ENCODE assay signal across 8 mouse cellular contexts in genomic region chr4:155150276-155151113, GRCm38 (mm10).
DNase-seq lines count a peak whose midpoint lies in the region; ATAC-seq and TF ChIP-seq lines count a peak whose summit lies in the region.

No protein-coding gene starts in this region.

- 0 out of 2 replicates have a peak, but pooled peaks have one; percentile 44 for TF ChIP-seq POLR2A in small intestine, adult 2 months (IDR thresholded peaks at IDR 0.05; ENCODE audit: low read depth, low read length)

- H3K27me3 ChIP-seq in intestine, embryonic 14.5 days (replicated peaks; ENCODE audit: control insufficient read depth, insufficient read depth, low read length) = no peaks in the 10 kb centered on the region
- H3K27me3 ChIP-seq in limb, embryonic 13.5 days = no peaks in the 10 kb centered on the region
- peaks cover 10% of the 10 kb centered on the region; the same call in 1 of the 2 replicates for H3K27me3 ChIP-seq in midbrain, embryonic 13.5 days
- no peaks in the 10 kb centered on the region for H3K27me3 ChIP-seq in small intestine, adult 2 months (ENCODE audit: control insufficient read depth, insufficient read depth, low read length)

- intact Hi-C loops in gastrocnemius, postnatal 36 days (cut with DNase I) = no loop called here

- H3K27ac ChIP-seq in intestine, embryonic 14.5 days (ENCODE audit: low read depth) = peak overlapping the region; percentile 80
- H3K27ac ChIP-seq in limb, embryonic 13.5 days = peak overlapping the region; percentile 94
- H3K27ac ChIP-seq in midbrain, embryonic 13.5 days = no peak overlapping the region
- H3K27ac ChIP-seq in small intestine, adult 2 months (ENCODE audit: insufficient read depth, low read depth, low read length) = peak overlapping the region; percentile 93

- peaks cover 11% of the 10 kb centered on the region for H3K36me3 ChIP-seq in intestine, embryonic 14.5 days (ENCODE audit: control insufficient read depth, insufficient read depth, low read length)
- peaks cover 32% of the 10 kb centered on the region for H3K36me3 ChIP-seq in limb, embryonic 13.5 days
- peaks cover 15% of the 10 kb centered on the region for H3K36me3 ChIP-seq in midbrain, embryonic 13.5 days
- peaks cover 2% of the 10 kb centered on the region for H3K36me3 ChIP-seq in small intestine, adult 2 months (ENCODE audit: control insufficient read depth, insufficient read depth, low read length)

- peak; percentile 65 for DNase-seq in WW6 (ENCODE audit: low read depth, low spot score)
- peak; percentile 60 to 68 for DNase-seq in cerebellum, postnatal 36 days
- DNase-seq in gastrocnemius, postnatal 36 days = peak; percentile 87 to 89
- peak; percentile 90 for DNase-seq in intestine, embryonic 14.5 days (ENCODE audit: low spot score)

- H3K9ac ChIP-seq in intestine, embryonic 14.5 days (ENCODE audit: low read length) = peak overlapping the region; percentile 68
- H3K9ac ChIP-seq in limb, embryonic 13.5 days = peak overlapping the region; percentile 78
- peak overlapping the region; percentile 71 for H3K9ac ChIP-seq in midbrain, embryonic 13.5 days (replicated peaks)

- no peak for TF ChIP-seq CTCF in small intestine, adult 2 months (IDR thresholded peaks at IDR 0.05; ENCODE audit: extremely low read depth, insufficient read length, insufficient replicate concordance, low read depth, low read length)

- peaks cover 28% of the 10 kb centered on the region for H3K4me1 ChIP-seq in intestine, embryonic 14.5 days (replicated peaks; ENCODE audit: control insufficient read depth, insufficient read depth, low read length)
- peaks cover 64% of the 10 kb centered on the region for H3K4me1 ChIP-seq in limb, embryonic 13.5 days
- H3K4me1 ChIP-seq in midbrain, embryonic 13.5 days (replicated peaks) = peaks cover 26% of the 10 kb centered on the region
- peaks cover 42% of the 10 kb centered on the region for H3K4me1 ChIP-seq in small intestine, adult 2 months (ENCODE audit: control insufficient read depth, insufficient read depth, insufficient read length, low read length)

- no peaks in the 10 kb centered on the region for H3K9me3 ChIP-seq in intestine, embryonic 14.5 days (ENCODE audit: control insufficient read depth, low read length)
- no peaks in the 10 kb centered on the region for H3K9me3 ChIP-seq in limb, embryonic 13.5 days
- no peaks in the 10 kb centered on the region for H3K9me3 ChIP-seq in midbrain, embryonic 13.5 days

- peak overlapping the region; percentile 43 for H3K4me3 ChIP-seq in intestine, embryonic 14.5 days (ENCODE audit: low read depth, low read length)
- peak overlapping the region; percentile 52 for H3K4me3 ChIP-seq in limb, embryonic 13.5 days
- H3K4me3 ChIP-seq in midbrain, embryonic 13.5 days (replicated peaks) = peak overlapping the region; percentile 47
- peak overlapping the region; percentile 83 for H3K4me3 ChIP-seq in small intestine, adult 2 months (ENCODE audit: low read depth, low read length)

- WGBS in intestine, embryonic 14.5 days = 6% methylated on average over 60 of the region's 73 CpGs
- 4% methylated on average over 73 of the region's 73 CpGs for WGBS in limb, embryonic 13.5 days
- 5% methylated on average over 71 of the region's 73 CpGs for WGBS in midbrain, embryonic 13.5 days
- WGBS in small intestine, adult 2 months = 2% methylated on average over 73 of the region's 73 CpGs

- ATAC-seq in intestine, embryonic 14.5 days (replicated peaks; ENCODE audit: low FRiP score, low TSS enrichment, low read depth) = peak; percentile 86
- ATAC-seq in limb, embryonic 13.5 days (ENCODE audit: low FRiP score, low read depth) = peak; percentile 88
- peak; percentile 84 for ATAC-seq in midbrain, embryonic 13.5 days
- ATAC-seq in erythroid progenitor cell, adult 5-6 weeks (replicated peaks; ENCODE audit: low FRiP score, poor library complexity, severe bottlenecking) = no peak

- H3K4me2 ChIP-seq in intestine, embryonic 14.5 days (ENCODE audit: low read length) = peak overlapping the region; percentile 79
- H3K4me2 ChIP-seq in limb, embryonic 13.5 days (replicated peaks) = peak overlapping the region; percentile 82
- H3K4me2 ChIP-seq in midbrain, embryonic 13.5 days (replicated peaks) = peak overlapping the region; percentile 87
